Mouse (Mus musculus): ENCODE data around the gene Pdzph1. TPM values are rescaled to one million over a fixed set of nuclear protein-coding genes. Genes with fewer than 3 reads are reported as not detected.

Pdzph1 gene
- polyA plus RNA-seq, 1 experiment from 2014 or later: not detected

GRCm38 (mm10) chr17:59013091-59013459, 21.9 kb upstream of the Pdzph1 start, which contains the start of gene Nudt12:
Gene Nudt12, minus strand, starts transcription at chr17:59013372.
- Histone ChIP-seq H3K36me3 (ENCODE audit: insufficient read depth, low read length) (no peaks in the 10 kb centered on the region), H3K4me2 (ENCODE audit: low read length) (peak within 1 kb of the TSS; percentile 65), H3K9me3 (replicated peaks; ENCODE audit: low read length) (no peaks in the 10 kb centered on the region), H3K27ac (peak within 1 kb of the TSS; percentile 51; the same call in 1 of the 2 replicates), H3K4me1 (replicated peaks; ENCODE audit: insufficient read depth, low read length) (peaks cover 2% of the 10 kb centered on the region; the same call in 1 of the 2 replicates), H3K27me3 (ENCODE audit: insufficient read depth, low read length) (no peaks in the 10 kb centered on the region), H3K9ac (ENCODE audit: low read depth, low read length) (peak within 1 kb of the TSS; percentile 64), H3K4me3 (replicated peaks; ENCODE audit: low read depth, low read length) (peak within 1 kb of the TSS; percentile 62)
- peak; percentile 30 for TF ChIP-seq CTCF (IDR thresholded peaks at IDR 0.05; ENCODE audit: low read depth)
- DNase-seq (ENCODE audit: low spot score) (peak; percentile 66), ATAC-seq (replicated peaks; ENCODE audit: low FRiP score, low read depth) (peak; percentile 90)
- 0% methylated on average over 22 of the region's 22 CpGs for WGBS

GRCm38 (mm10) chr17:59012421-59013090, 21.4 kb upstream of the Pdzph1 start:
- 9% methylated on average over 15 of the region's 15 CpGs for WGBS
- no peaks in the 10 kb centered on the region for H3K27me3 ChIP-seq (ENCODE audit: insufficient read depth, low read length)
- DNase-seq (ENCODE audit: low spot score): peak; percentile 16
- no peaks in the 10 kb centered on the region for H3K9me3 ChIP-seq (replicated peaks; ENCODE audit: low read length)
- peak; percentile 56 for ATAC-seq (replicated peaks; ENCODE audit: low FRiP score, low read depth)
- H3K4me2 ChIP-seq (ENCODE audit: low read length): peak overlapping the region; percentile 65
- H3K4me3 ChIP-seq (replicated peaks; ENCODE audit: low read depth, low read length): peak overlapping the region; percentile 62
- peak overlapping the region; percentile 51; the same call in 1 of the 2 replicates for H3K27ac ChIP-seq
- no peaks in the 10 kb centered on the region for H3K36me3 ChIP-seq (ENCODE audit: insufficient read depth, low read length)
- TF ChIP-seq CTCF (IDR thresholded peaks at IDR 0.05; ENCODE audit: low read depth): no peak
- H3K9ac ChIP-seq (ENCODE audit: low read depth, low read length): peak overlapping the region; percentile 64
- H3K4me1 ChIP-seq (replicated peaks; ENCODE audit: insufficient read depth, low read length): peaks cover 2% of the 10 kb centered on the region; the same call in 1 of the 2 replicates

DNA sequence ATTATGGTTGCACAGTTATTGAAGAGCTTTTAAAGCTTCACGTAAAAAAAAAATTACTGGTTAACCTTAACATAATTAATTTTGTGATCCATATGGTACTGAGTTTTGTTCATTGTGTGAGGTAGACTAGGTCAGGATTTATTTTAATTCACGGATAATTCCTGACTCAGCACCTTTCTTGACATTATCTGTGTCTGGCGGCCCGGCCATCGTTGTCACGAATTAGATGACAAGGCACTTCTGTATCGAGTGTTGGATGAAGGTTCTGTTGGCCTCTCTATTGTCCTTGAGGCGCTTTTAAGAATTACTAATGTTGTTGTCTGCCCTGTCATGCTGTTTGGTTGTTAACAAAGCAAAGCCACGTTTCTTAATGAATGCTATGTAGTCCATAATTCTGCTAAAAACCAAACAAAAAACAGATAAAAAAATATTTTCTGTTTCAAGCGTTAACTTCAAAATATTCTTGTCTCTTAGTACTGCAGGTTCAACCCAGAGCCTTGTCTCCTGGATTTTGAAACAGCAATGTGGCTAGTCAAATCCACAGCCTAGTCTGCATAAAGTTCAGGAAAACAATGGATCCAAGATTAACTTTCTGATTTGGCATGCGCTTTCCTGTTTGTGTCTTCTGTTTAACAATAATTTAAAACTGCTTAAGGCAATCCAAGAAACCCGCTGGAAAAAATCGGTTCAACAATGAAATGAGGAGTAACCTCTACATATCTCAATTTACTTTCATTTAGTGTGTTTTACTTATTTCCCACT, 20.6 kb upstream of the Pdzph1 start:
- H3K4me2 ChIP-seq (ENCODE audit: low read length): peak overlapping the region; percentile 65; the same call in 1 of the 2 replicates
- H3K4me1 ChIP-seq (replicated peaks; ENCODE audit: insufficient read depth, low read length): peaks cover 2% of the 10 kb centered on the region; the same call in 1 of the 2 replicates
- DNase-seq (ENCODE audit: low spot score) (no peak), ATAC-seq (replicated peaks; ENCODE audit: low FRiP score, low read depth) (no peak)
- 77% methylated on average over 13 of the region's 13 CpGs for WGBS
- H3K27ac ChIP-seq: no peak overlapping the region
- no peaks in the 10 kb centered on the region for H3K27me3 ChIP-seq (ENCODE audit: insufficient read depth, low read length)
- H3K36me3 ChIP-seq (ENCODE audit: insufficient read depth, low read length): no peaks in the 10 kb centered on the region
- no peak for TF ChIP-seq CTCF (IDR thresholded peaks at IDR 0.05; ENCODE audit: low read depth)
- H3K9ac ChIP-seq (ENCODE audit: low read depth, low read length): no peak overlapping the region
- no peak overlapping the region for H3K4me3 ChIP-seq (replicated peaks; ENCODE audit: low read depth, low read length)
- no peaks in the 10 kb centered on the region for H3K9me3 ChIP-seq (replicated peaks; ENCODE audit: low read length)

DNA sequence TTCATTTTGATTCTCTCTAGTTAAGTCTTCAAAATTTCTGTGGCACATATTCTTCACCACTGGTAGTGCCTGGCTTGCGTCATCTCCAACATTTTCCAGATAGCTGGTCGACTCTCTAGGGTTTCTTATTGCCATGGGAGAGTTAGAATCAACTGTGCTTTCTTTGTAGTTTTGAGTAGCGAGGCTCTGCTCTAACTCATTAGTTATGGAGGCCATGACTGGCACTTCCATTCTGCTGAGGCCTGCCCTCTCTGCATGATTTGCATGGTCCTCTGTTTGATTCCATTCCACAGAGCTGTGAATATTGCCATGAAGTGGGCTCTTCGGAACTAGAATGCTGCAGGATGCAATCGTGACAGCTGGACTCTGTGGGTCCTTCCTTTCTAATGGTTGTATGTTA, 17.9 kb downstream of the Pdzph1 start:
- no peak for TF ChIP-seq CTCF (IDR thresholded peaks at IDR 0.05; ENCODE audit: low read depth)
- Histone ChIP-seq H3K4me3 (replicated peaks; ENCODE audit: low read depth, low read length) (no peak overlapping the region), H3K9me3 (replicated peaks; ENCODE audit: low read length) (no peaks in the 10 kb centered on the region), H3K4me2 (ENCODE audit: low read length) (no peak overlapping the region), H3K36me3 (ENCODE audit: insufficient read depth, low read length) (no peaks in the 10 kb centered on the region), H3K9ac (ENCODE audit: low read depth, low read length) (no peak overlapping the region), H3K27ac (no peak overlapping the region), H3K27me3 (ENCODE audit: insufficient read depth, low read length) (no peaks in the 10 kb centered on the region), H3K4me1 (replicated peaks; ENCODE audit: insufficient read depth, low read length) (no peaks in the 10 kb centered on the region)
- whole genome bisulfite sequencing: 83% methylated on average over 5 of the region's 5 CpGs
- DNase-seq (ENCODE audit: low spot score) (no peak), ATAC-seq (replicated peaks; ENCODE audit: low FRiP score, low read depth) (no peak)

DNA sequence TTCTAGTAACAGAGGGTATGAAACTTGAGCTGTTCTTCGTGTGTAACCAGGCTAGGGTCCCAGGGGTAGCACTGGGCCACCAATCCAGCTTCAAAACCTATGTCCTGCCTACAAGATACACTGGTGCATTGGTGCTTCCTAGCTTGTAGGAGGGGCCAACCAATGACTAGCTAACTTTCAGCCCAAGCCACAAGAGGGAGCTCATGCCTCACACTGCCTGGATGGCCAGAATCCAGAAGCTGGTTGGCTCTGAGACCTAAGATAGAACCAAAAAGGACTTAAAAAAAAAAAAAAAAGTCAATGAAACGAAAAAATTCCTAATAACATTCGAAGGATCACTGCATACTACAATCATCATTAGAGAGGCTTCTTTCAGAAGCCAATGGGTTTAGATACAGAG, 31.3 kb downstream of the Pdzph1 start:
- DNase-seq (ENCODE audit: low spot score) (peak; percentile 21), ATAC-seq (replicated peaks; ENCODE audit: low FRiP score, low read depth) (no peak)
- H3K27ac ChIP-seq: no peak overlapping the region
- H3K9me3 ChIP-seq (replicated peaks; ENCODE audit: low read length): no peaks in the 10 kb centered on the region
- H3K36me3 ChIP-seq (ENCODE audit: insufficient read depth, low read length): no peaks in the 10 kb centered on the region
- no peak overlapping the region for H3K4me2 ChIP-seq (ENCODE audit: low read length)
- H3K27me3 ChIP-seq (ENCODE audit: insufficient read depth, low read length): no peaks in the 10 kb centered on the region
- no peaks in the 10 kb centered on the region for H3K4me1 ChIP-seq (replicated peaks; ENCODE audit: insufficient read depth, low read length)
- 38% methylated on average over 3 of the region's 3 CpGs for WGBS
- TF ChIP-seq CTCF (IDR thresholded peaks at IDR 0.05; ENCODE audit: low read depth): peak; percentile 67
- H3K9ac ChIP-seq (ENCODE audit: low read depth, low read length): no peak overlapping the region
- no peak overlapping the region for H3K4me3 ChIP-seq (replicated peaks; ENCODE audit: low read depth, low read length)

DNA sequence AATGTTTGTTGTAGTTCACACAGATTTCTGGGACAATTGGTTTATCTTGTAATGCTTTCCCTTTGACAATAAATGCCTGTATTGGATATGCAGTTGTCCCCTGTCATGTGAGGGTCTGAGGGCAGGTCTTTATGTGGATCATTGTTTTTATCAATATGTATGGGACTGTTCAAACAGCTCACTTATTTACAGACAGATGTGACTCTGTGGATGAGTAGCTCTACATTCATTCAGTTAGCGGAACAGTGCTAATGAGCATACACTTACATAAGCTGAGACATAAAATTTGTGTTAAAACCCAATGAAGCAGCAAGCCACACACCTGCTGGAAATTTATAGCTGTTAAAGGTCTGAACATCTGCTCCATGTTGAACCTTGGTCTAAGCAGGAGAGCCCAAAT, 34.1 kb downstream of the Pdzph1 start:
- no peak overlapping the region for H3K9ac ChIP-seq (ENCODE audit: low read depth, low read length)
- TF ChIP-seq CTCF (IDR thresholded peaks at IDR 0.05; ENCODE audit: low read depth): no peak
- ATAC-seq (replicated peaks; ENCODE audit: low FRiP score, low read depth) (no peak), DNase-seq (ENCODE audit: low spot score) (no peak)
- no peaks in the 10 kb centered on the region for H3K36me3 ChIP-seq (ENCODE audit: insufficient read depth, low read length)
- no peak overlapping the region for H3K4me3 ChIP-seq (replicated peaks; ENCODE audit: low read depth, low read length)
- H3K27me3 ChIP-seq (ENCODE audit: insufficient read depth, low read length): no peaks in the 10 kb centered on the region
- no peaks in the 10 kb centered on the region for H3K9me3 ChIP-seq (replicated peaks; ENCODE audit: low read length)
- WGBS: 58% methylated on average over 1 of the region's 1 CpGs
- H3K4me1 ChIP-seq (replicated peaks; ENCODE audit: insufficient read depth, low read length): no peaks in the 10 kb centered on the region
- no peak overlapping the region for H3K27ac ChIP-seq
- H3K4me2 ChIP-seq (ENCODE audit: low read length): no peak overlapping the region

Measured in kidney, postnatal 0 days (tissue).